37 mouse cellular contexts compared by ENCODE assay signal in the genomic region with DNA sequence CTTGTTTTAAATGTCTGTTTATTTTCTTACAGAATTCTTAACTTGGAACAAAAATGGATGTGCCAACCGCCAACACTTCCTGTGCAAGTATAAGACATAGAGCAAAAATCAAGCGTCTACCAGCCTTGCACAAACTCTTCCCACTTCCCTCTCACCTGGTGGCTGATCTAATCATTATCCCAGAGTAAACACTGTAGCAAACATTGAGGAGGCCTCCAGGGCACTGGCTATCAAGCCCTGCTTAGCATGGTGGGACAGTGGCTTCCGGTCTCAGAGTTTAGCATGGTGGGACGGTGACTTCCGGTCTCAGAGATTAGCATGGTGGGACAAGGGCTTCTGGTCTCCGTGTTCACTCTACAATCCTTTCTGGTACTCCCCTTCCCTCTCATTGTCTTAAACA. TPM values are rescaled to one million over a fixed set of nuclear protein-coding genes. Genes with fewer than 3 reads are reported as not detected.
DNase-seq lines count a peak whose midpoint lies in the region; ATAC-seq lines count a peak whose summit lies in the region.
"Had no signal": no experiment of that assay in that cellular context is flagged by ENCODE, and none has a peak within 500 bp of the region (broad histone marks: within the 10 kb centered on the region; RNA-seq: fewer than 3 reads in every experiment).

No protein-coding gene starts in this region.

- DNase-seq in hindbrain, embryonic 10.5 days (ENCODE audit: low spot score), result no peak
- DNase-seq in midbrain, embryonic 11.5 days (ENCODE audit: low spot score, missing footprints), result peak; percentile 23
- DNase-seq in yolk sac, embryonic 10.5 days (ENCODE audit: low spot score), result peak; percentile 64
- DNase-seq in adrenal gland, adult 2 months, result no peak
- DNase-seq in kidney, postnatal 10 days, result no peak
- DNase-seq: adrenal gland, adult 8-10 months; cerebellum, adult 8-10 months; cerebellum, postnatal 25 days; forebrain, postnatal 0 days; gastrocnemius, postnatal 10 days; heart, postnatal 14 days; kidney, adult 11 months; kidney, postnatal 36 days; lung, adult 18-20 months had no signal

- no peak for ATAC-seq in hindbrain, embryonic 16.5 days
- no peak for ATAC-seq in midbrain, embryonic 11.5 days (ENCODE audit: low FRiP score)
- no peak for ATAC-seq in midbrain, embryonic 13.5 days
- peak; percentile 48 for ATAC-seq in megakaryocyte-erythroid progenitor cell, adult 5-6 weeks (replicated peaks; ENCODE audit: low FRiP score, low TSS enrichment, poor library complexity, severe bottlenecking)
- ATAC-seq: activated CD4-positive, CD25-positive, alpha-beta regulatory T cell, adult 4 months; forebrain, postnatal 0 days; hindbrain, postnatal 0 days; lung, postnatal 0 days had no signal

- no peaks in the 10 kb centered on the region for H3K9me3 ChIP-seq in hindbrain, embryonic 10.5 days
- no peaks in the 10 kb centered on the region for H3K9me3 ChIP-seq in hindbrain, embryonic 16.5 days (ENCODE audit: control insufficient read depth, low read length)
- H3K9me3 ChIP-seq in midbrain, embryonic 11.5 days (ENCODE audit: control insufficient read depth, low read length), result no peaks in the 10 kb centered on the region
- no peaks in the 10 kb centered on the region for H3K9me3 ChIP-seq in midbrain, embryonic 13.5 days
- H3K9me3 ChIP-seq: embryonic facial prominence, embryonic 10.5 days; embryonic facial prominence, embryonic 15.5 days; forebrain, embryonic 12.5 days; kidney, embryonic 15.5 days; limb, embryonic 13.5 days; neural tube, embryonic 13.5 days had no signal

- peaks cover 19% of the 10 kb centered on the region; the same call in 1 of the 2 replicates for H3K4me1 ChIP-seq in hindbrain, embryonic 10.5 days (replicated peaks)
- H3K4me1 ChIP-seq in hindbrain, embryonic 16.5 days (ENCODE audit: control insufficient read depth, insufficient read depth, low read depth, low read length), result no peaks in the 10 kb centered on the region
- peaks cover 3% of the 10 kb centered on the region for H3K4me1 ChIP-seq in midbrain, embryonic 11.5 days (ENCODE audit: control insufficient read depth, insufficient read depth, low read length)
- no peaks in the 10 kb centered on the region; the same call in 1 of the 2 replicates for H3K4me1 ChIP-seq in midbrain, embryonic 13.5 days (replicated peaks)
- H3K4me1 ChIP-seq: embryonic facial prominence, embryonic 15.5 days; forebrain, embryonic 12.5 days; limb, embryonic 13.5 days; neural tube, embryonic 13.5 days had no signal

- no peak overlapping the region for H3K4me2 ChIP-seq in hindbrain, embryonic 16.5 days (ENCODE audit: low read length)
- no peak overlapping the region for H3K4me2 ChIP-seq in midbrain, embryonic 11.5 days
- no peak overlapping the region for H3K4me2 ChIP-seq in midbrain, embryonic 13.5 days (replicated peaks)
- H3K4me2 ChIP-seq: embryonic facial prominence, embryonic 15.5 days; forebrain, embryonic 12.5 days; kidney, embryonic 15.5 days; limb, embryonic 13.5 days; neural tube, embryonic 13.5 days had no signal

- H3K4me3 ChIP-seq in hindbrain, embryonic 10.5 days, result no peak overlapping the region
- no peak overlapping the region for H3K4me3 ChIP-seq in hindbrain, embryonic 16.5 days (ENCODE audit: low read length)
- no peak overlapping the region for H3K4me3 ChIP-seq in midbrain, embryonic 11.5 days (ENCODE audit: low read depth, low read length)
- H3K4me3 ChIP-seq in midbrain, embryonic 13.5 days (replicated peaks), result no peak overlapping the region
- H3K4me3 ChIP-seq: embryonic facial prominence, embryonic 10.5 days; embryonic facial prominence, embryonic 15.5 days; forebrain, embryonic 12.5 days; kidney, embryonic 15.5 days; layer of hippocampus, adult 2 months; left cerebral cortex, adult 2 months; limb, embryonic 13.5 days; neural tube, embryonic 13.5 days had no signal

- H3K27me3 ChIP-seq in hindbrain, embryonic 10.5 days (ENCODE audit: insufficient read depth, poor library complexity, severe bottlenecking), result no peaks in the 10 kb centered on the region
- H3K27me3 ChIP-seq in hindbrain, embryonic 16.5 days (replicated peaks; ENCODE audit: control insufficient read depth, insufficient read depth, low read length), result no peaks in the 10 kb centered on the region
- no peaks in the 10 kb centered on the region for H3K27me3 ChIP-seq in midbrain, embryonic 11.5 days (ENCODE audit: control insufficient read depth, insufficient read depth, low read length)
- 0 out of 2 replicates have a peak, but pooled peaks cover 1% of the 10 kb centered on the region for H3K27me3 ChIP-seq in midbrain, embryonic 13.5 days
- H3K27me3 ChIP-seq: CH12.LX; embryonic facial prominence, embryonic 15.5 days; forebrain, embryonic 12.5 days; kidney, embryonic 15.5 days; limb, embryonic 13.5 days; neural tube, embryonic 13.5 days had no signal

- WGBS in hindbrain, embryonic 10.5 days, result 92% methylated on average over 6 of the region's 6 CpGs
- 88% methylated on average over 6 of the region's 6 CpGs for WGBS in hindbrain, embryonic 16.5 days
- 90% methylated on average over 6 of the region's 6 CpGs for WGBS in midbrain, embryonic 11.5 days
- WGBS in midbrain, embryonic 13.5 days, result 92% methylated on average over 6 of the region's 6 CpGs

- 0 out of 2 replicates have a peak overlapping the region, but pooled peaks have one; percentile 12 for H3K27ac ChIP-seq in hindbrain, embryonic 10.5 days
- no peak overlapping the region for H3K27ac ChIP-seq in hindbrain, embryonic 16.5 days (ENCODE audit: low read depth, low read length)
- no peak overlapping the region for H3K27ac ChIP-seq in midbrain, embryonic 11.5 days (ENCODE audit: low read depth, low read length)
- H3K27ac ChIP-seq in midbrain, embryonic 13.5 days, result no peak overlapping the region
- H3K27ac ChIP-seq: embryonic facial prominence, embryonic 10.5 days; embryonic facial prominence, embryonic 15.5 days; forebrain, embryonic 12.5 days; hindbrain, postnatal 0 days; kidney, embryonic 15.5 days; layer of hippocampus, adult 2 months; left cerebral cortex, adult 2 months; limb, embryonic 13.5 days; macrophage; neural tube, embryonic 13.5 days had no signal

- H3K9ac ChIP-seq in hindbrain, embryonic 16.5 days (ENCODE audit: low read depth, low read length), result no peak overlapping the region
- H3K9ac ChIP-seq in midbrain, embryonic 11.5 days (ENCODE audit: low read length), result no peak overlapping the region
- H3K9ac ChIP-seq in midbrain, embryonic 13.5 days (replicated peaks), result no peak overlapping the region
- H3K9ac ChIP-seq: embryonic facial prominence, embryonic 15.5 days; forebrain, embryonic 12.5 days; forebrain, postnatal 0 days; kidney, embryonic 15.5 days; limb, embryonic 13.5 days; neural tube, embryonic 13.5 days had no signal

- no peaks in the 10 kb centered on the region for H3K36me3 ChIP-seq in hindbrain, embryonic 10.5 days
- no peaks in the 10 kb centered on the region for H3K36me3 ChIP-seq in hindbrain, embryonic 16.5 days (ENCODE audit: control insufficient read depth, insufficient read depth, low read length)
- H3K36me3 ChIP-seq in midbrain, embryonic 11.5 days (ENCODE audit: control insufficient read depth, insufficient read depth, low read length), result no peaks in the 10 kb centered on the region
- H3K36me3 ChIP-seq in midbrain, embryonic 13.5 days, result no peaks in the 10 kb centered on the region
- H3K36me3 ChIP-seq: embryonic facial prominence, embryonic 10.5 days; embryonic facial prominence, embryonic 15.5 days; forebrain, embryonic 12.5 days; kidney, embryonic 15.5 days; limb, embryonic 13.5 days; neural tube, embryonic 13.5 days had no signal

RNA-seq across cellular contexts. Expression of gene Reg4, which starts 14.3 kb away (rescaled TPM):
- polyA plus RNA-seq in hindbrain, embryonic 10.5 days (2016; fragmentation: Nextera tagmentation; extraction: Ambion mirVana), result not detected in 2 replicates
- not detected in 2 replicates for polyA plus RNA-seq in hindbrain, embryonic 16.5 days (2015; fragmentation: Nextera tagmentation; extraction: Ambion mirVana)
- not detected in 2 replicates for polyA plus RNA-seq in midbrain, embryonic 11.5 days (2014; fragmentation: Nextera tagmentation; extraction: Ambion mirVana)
- polyA plus RNA-seq in midbrain, embryonic 13.5 days (2015; fragmentation: Nextera tagmentation; extraction: Ambion mirVana), result not detected in 2 replicates
- 0.90 TPM in 1 of 2 replicates, not detected in the other for total RNA-seq in megakaryocyte-erythroid progenitor cell, adult 5-6 weeks (2014; fragmentation: Nextera tagmentation)
- total RNA-seq in megakaryocyte-erythroid progenitor cell, adult 5-6 weeks (2017), result not detected in 2 replicates
- not detected for total RNA-seq in adrenal gland, adult 2 months (2021)
- polyA plus RNA-seq in adrenal gland, adult 2 months (2012; rRNA removed), result not detected in 2 replicates
- total RNA-seq: adrenal gland, adult 8-10 months; adrenal gland, postnatal 4 days; CH12.LX; ES-E14; forebrain, postnatal 0 days; gastrocnemius, postnatal 10 days; heart, postnatal 14 days; hindbrain, postnatal 0 days; layer of hippocampus, adult 2 months; layer of hippocampus, postnatal 14 days; left cerebral cortex, adult 2 months; left cerebral cortex, postnatal 36 days had no signal
- polyA plus RNA-seq: activated CD4-positive, CD25-positive, alpha-beta regulatory T cell, adult 4 months; C2C12; embryonic facial prominence, embryonic 10.5 days; embryonic facial prominence, embryonic 15.5 days; forebrain, embryonic 12.5 days; forebrain, postnatal 0 days; gonadal fat pad, adult 2 months; hindbrain, embryonic 11.5 days; limb, embryonic 13.5 days; lung, postnatal 0 days; macrophage; neural tube, embryonic 13.5 days had no signal

RNA-seq across cellular contexts. Expression of gene Hmgcs2, which starts 44.0 kb away (rescaled TPM):
- polyA plus RNA-seq in hindbrain, embryonic 10.5 days (2016; fragmentation: Nextera tagmentation; extraction: Ambion mirVana), result 2.2 and 3.8 TPM in 2 replicates
- 24.8 and 29.7 TPM in 2 replicates for polyA plus RNA-seq in hindbrain, embryonic 16.5 days (2015; fragmentation: Nextera tagmentation; extraction: Ambion mirVana)
- 4.3 and 5.7 TPM in 2 replicates for polyA plus RNA-seq in midbrain, embryonic 11.5 days (2014; fragmentation: Nextera tagmentation; extraction: Ambion mirVana)
- 8.1 and 9.6 TPM in 2 replicates for polyA plus RNA-seq in midbrain, embryonic 13.5 days (2015; fragmentation: Nextera tagmentation; extraction: Ambion mirVana)
- 0.79 and 1.5 TPM in 2 replicates for total RNA-seq in megakaryocyte-erythroid progenitor cell, adult 5-6 weeks (2014; fragmentation: Nextera tagmentation)
- 0.09 and 1.3 TPM in 2 replicates for total RNA-seq in megakaryocyte-erythroid progenitor cell, adult 5-6 weeks (2017)
- 10 to 100 TPM; 11.1 to 13.2 TPM for total RNA-seq in adrenal gland, adult 2 months (2021)
- 2.7 and 3.9 TPM in 2 replicates for polyA plus RNA-seq in adrenal gland, adult 2 months (2012; rRNA removed)
- total RNA-seq: CH12.LX, ES-E14 had no signal
- polyA plus RNA-seq: activated CD4-positive, CD25-positive, alpha-beta regulatory T cell, adult 4 months; macrophage had no signal

Comparison
In these comparisons a context has a peak if more than half of its experiments do, and no peak if none do; other contexts are left out.
1. DNase-seq: peak in midbrain, embryonic 11.5 days (single experiment) and yolk sac, embryonic 10.5 days (single experiment); none in hindbrain, embryonic 10.5 days (single experiment), adrenal gland, adult 2 months (single experiment) and kidney, postnatal 10 days (single experiment).